Mouse (Mus musculus): ENCODE data around the gene Exoc2.

Exoc2 gene

GRCm38 (mm10) chr13:30787960-30788359, 185.9 kb downstream of the Exoc2 start:
- peaks cover 12% of the 10 kb centered on the region for H3K4me1 ChIP-seq (replicated peaks; ENCODE audit: low read depth, low read length)
- H3K9me3 ChIP-seq (ENCODE audit: low read length), result no peaks in the 10 kb centered on the region
- H3K36me3 ChIP-seq (ENCODE audit: insufficient read depth, low read length), result no peaks in the 10 kb centered on the region
- no peaks in the 10 kb centered on the region; the same call in 1 of the 2 replicates for H3K27me3 ChIP-seq (ENCODE audit: insufficient read depth, low read length)
- no peak overlapping the region for H3K4me3 ChIP-seq (replicated peaks; ENCODE audit: low read length)
- no peak for TF ChIP-seq POU5F1 (IDR thresholded peaks at IDR 0.05; ENCODE audit: borderline replicate concordance, low read length)
- TF ChIP-seq CTCF (conservative IDR thresholded peaks at IDR 0.05; ENCODE audit: low read length), result no peak
- no peak for TF ChIP-seq NANOG (IDR thresholded peaks at IDR 0.05; ENCODE audit: borderline replicate concordance, low read length)

- H3K4me1 ChIP-seq (replicated peaks; ENCODE audit: low read depth, low read length), result peaks cover 14% of the 10 kb centered on the region
- H3K4me3 ChIP-seq (replicated peaks; ENCODE audit: low read length), result no peak overlapping the region
- TF ChIP-seq NANOG (IDR thresholded peaks at IDR 0.05; ENCODE audit: borderline replicate concordance, low read length), result no peak
- no peak for TF ChIP-seq CTCF (conservative IDR thresholded peaks at IDR 0.05; ENCODE audit: low read length)
- no peaks in the 10 kb centered on the region; the same call in 1 of the 2 replicates for H3K27me3 ChIP-seq (ENCODE audit: insufficient read depth, low read length)
- H3K9me3 ChIP-seq (ENCODE audit: low read length), result no peaks in the 10 kb centered on the region
- H3K36me3 ChIP-seq (ENCODE audit: insufficient read depth, low read length), result no peaks in the 10 kb centered on the region
Measured at GRCm38 (mm10) chr13:30787556-30787955, 186.3 kb downstream of the Exoc2 start.

GRCm38 (mm10) chr13:30787036-30787320, 186.9 kb downstream of the Exoc2 start:
- Histone ChIP-seq H3K4me3 (replicated peaks; ENCODE audit: low read length) (no peak overlapping the region), H3K27me3 (ENCODE audit: insufficient read depth, low read length) (no peaks in the 10 kb centered on the region; the same call in 1 of the 2 replicates), H3K9me3 (ENCODE audit: low read length) (no peaks in the 10 kb centered on the region), H3K4me1 (replicated peaks; ENCODE audit: low read depth, low read length) (peaks cover 18% of the 10 kb centered on the region), H3K36me3 (ENCODE audit: insufficient read depth, low read length) (no peaks in the 10 kb centered on the region)
- TF ChIP-seq NANOG (IDR thresholded peaks at IDR 0.05; ENCODE audit: borderline replicate concordance, low read length), result no peak
- no peak for TF ChIP-seq CTCF (conservative IDR thresholded peaks at IDR 0.05; ENCODE audit: low read length)
- TF ChIP-seq POU5F1 (IDR thresholded peaks at IDR 0.05; ENCODE audit: borderline replicate concordance, low read length), result no peak

DNA sequence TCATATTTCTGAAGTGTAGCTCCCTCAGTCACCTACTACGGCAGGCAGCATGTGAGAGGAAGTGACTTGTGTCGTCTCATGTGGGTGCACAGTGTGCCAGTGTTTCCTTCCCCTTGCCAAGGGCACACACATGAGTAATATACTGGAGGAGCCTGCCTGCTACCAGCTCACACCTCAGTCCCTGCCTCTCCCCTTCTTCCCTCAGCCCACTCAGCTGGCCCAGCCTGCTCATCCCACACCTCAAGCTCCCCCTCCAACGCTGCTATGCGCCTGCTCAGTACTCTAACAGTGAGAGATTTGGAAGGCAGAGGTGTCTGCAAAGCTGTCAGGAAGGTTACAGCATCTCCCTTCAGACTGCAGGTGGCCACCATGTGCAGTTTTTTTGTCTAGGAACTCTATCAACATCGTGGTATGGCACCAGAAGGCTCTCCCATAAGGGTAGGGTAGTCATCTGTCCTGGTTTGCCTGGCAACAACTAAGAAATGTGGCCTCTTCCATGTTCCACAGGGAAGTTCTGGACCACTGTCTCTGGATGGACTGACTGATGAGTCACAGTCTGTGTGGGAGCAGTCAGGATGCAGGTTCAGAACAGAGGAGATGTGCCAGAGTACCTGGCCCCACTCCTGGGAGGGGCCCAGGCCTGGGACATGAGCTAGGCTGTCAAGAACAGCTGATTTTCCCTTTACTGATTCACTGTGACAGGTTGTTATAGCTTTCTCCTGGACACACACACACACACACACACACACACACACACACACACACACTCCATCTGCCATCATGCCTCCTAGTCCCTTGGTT, 187.5 kb downstream of the Exoc2 start:
- H3K27me3 ChIP-seq (ENCODE audit: insufficient read depth, low read length), result no peaks in the 10 kb centered on the region; the same call in 1 of the 2 replicates
- no peaks in the 10 kb centered on the region for H3K9me3 ChIP-seq (ENCODE audit: low read length)
- TF ChIP-seq NANOG (IDR thresholded peaks at IDR 0.05; ENCODE audit: borderline replicate concordance, low read length), result no peak
- TF ChIP-seq CTCF (conservative IDR thresholded peaks at IDR 0.05; ENCODE audit: low read length), result no peak
- TF ChIP-seq POU5F1 (IDR thresholded peaks at IDR 0.05; ENCODE audit: borderline replicate concordance, low read length), result no peak
- no peaks in the 10 kb centered on the region for H3K36me3 ChIP-seq (ENCODE audit: insufficient read depth, low read length)
- no peak overlapping the region for H3K4me3 ChIP-seq (replicated peaks; ENCODE audit: low read length)
- peaks cover 21% of the 10 kb centered on the region for H3K4me1 ChIP-seq (replicated peaks; ENCODE audit: low read depth, low read length)

GRCm38 (mm10) chr13:30785423-30786040, 188.4 kb downstream of the Exoc2 start:
- H3K27me3 ChIP-seq (ENCODE audit: insufficient read depth, low read length), result no peaks in the 10 kb centered on the region; the same call in 1 of the 2 replicates
- peaks cover 21% of the 10 kb centered on the region for H3K4me1 ChIP-seq (replicated peaks; ENCODE audit: low read depth, low read length)
- TF ChIP-seq POU5F1 (IDR thresholded peaks at IDR 0.05; ENCODE audit: borderline replicate concordance, low read length) (no peak), CTCF (conservative IDR thresholded peaks at IDR 0.05; ENCODE audit: low read length) (no peak), NANOG (IDR thresholded peaks at IDR 0.05; ENCODE audit: borderline replicate concordance, low read length) (no peak)
- H3K4me3 ChIP-seq (replicated peaks; ENCODE audit: low read length), result no peak overlapping the region
- H3K36me3 ChIP-seq (ENCODE audit: insufficient read depth, low read length), result no peaks in the 10 kb centered on the region
- no peaks in the 10 kb centered on the region for H3K9me3 ChIP-seq (ENCODE audit: low read length)

GRCm38 (mm10) chr13:30782419-30782818, 191.5 kb downstream of the Exoc2 start:
- no peak for TF ChIP-seq POU5F1 (IDR thresholded peaks at IDR 0.05; ENCODE audit: borderline replicate concordance, low read length)
- no peak for TF ChIP-seq NANOG (IDR thresholded peaks at IDR 0.05; ENCODE audit: borderline replicate concordance, low read length)
- TF ChIP-seq CTCF (conservative IDR thresholded peaks at IDR 0.05; ENCODE audit: low read length), result no peak
- H3K4me1 ChIP-seq (replicated peaks; ENCODE audit: low read depth, low read length), result peaks cover 13% of the 10 kb centered on the region
- H3K9me3 ChIP-seq (ENCODE audit: low read length), result no peaks in the 10 kb centered on the region
- H3K36me3 ChIP-seq (ENCODE audit: insufficient read depth, low read length), result no peaks in the 10 kb centered on the region
- H3K4me3 ChIP-seq (replicated peaks; ENCODE audit: low read length), result no peak overlapping the region
- H3K27me3 ChIP-seq (ENCODE audit: insufficient read depth, low read length), result no peaks in the 10 kb centered on the region

DNA sequence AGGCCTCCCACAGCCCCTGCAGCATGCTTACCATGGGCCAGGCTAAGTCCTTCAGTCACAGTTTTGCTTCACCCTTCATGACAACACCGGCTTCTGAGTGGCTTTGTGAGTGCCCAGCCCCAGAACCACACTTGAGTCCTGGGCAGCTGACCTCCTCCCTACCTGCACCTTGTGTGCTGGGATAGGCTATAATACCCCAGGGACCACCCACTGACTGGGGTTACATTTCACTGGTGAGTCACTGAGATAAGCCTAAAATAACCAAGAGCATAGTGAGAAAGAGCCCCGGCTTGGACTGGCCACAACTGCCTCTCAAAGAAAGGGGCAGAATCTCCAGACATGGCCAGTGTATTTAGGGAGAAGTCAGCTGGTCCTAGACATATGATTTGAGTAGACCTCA, 192.0 kb downstream of the Exoc2 start:
- Histone ChIP-seq H3K9me3 (ENCODE audit: low read length) (no peaks in the 10 kb centered on the region), H3K27me3 (ENCODE audit: insufficient read depth, low read length) (no peaks in the 10 kb centered on the region), H3K36me3 (ENCODE audit: insufficient read depth, low read length) (no peaks in the 10 kb centered on the region), H3K4me3 (replicated peaks; ENCODE audit: low read length) (no peak overlapping the region), H3K4me1 (replicated peaks; ENCODE audit: low read depth, low read length) (peaks cover 8% of the 10 kb centered on the region; the same call in 1 of the 2 replicates)
- TF ChIP-seq POU5F1 (IDR thresholded peaks at IDR 0.05; ENCODE audit: borderline replicate concordance, low read length), result no peak
- no peak for TF ChIP-seq CTCF (conservative IDR thresholded peaks at IDR 0.05; ENCODE audit: low read length)
- no peak for TF ChIP-seq NANOG (IDR thresholded peaks at IDR 0.05; ENCODE audit: borderline replicate concordance, low read length)

DNA sequence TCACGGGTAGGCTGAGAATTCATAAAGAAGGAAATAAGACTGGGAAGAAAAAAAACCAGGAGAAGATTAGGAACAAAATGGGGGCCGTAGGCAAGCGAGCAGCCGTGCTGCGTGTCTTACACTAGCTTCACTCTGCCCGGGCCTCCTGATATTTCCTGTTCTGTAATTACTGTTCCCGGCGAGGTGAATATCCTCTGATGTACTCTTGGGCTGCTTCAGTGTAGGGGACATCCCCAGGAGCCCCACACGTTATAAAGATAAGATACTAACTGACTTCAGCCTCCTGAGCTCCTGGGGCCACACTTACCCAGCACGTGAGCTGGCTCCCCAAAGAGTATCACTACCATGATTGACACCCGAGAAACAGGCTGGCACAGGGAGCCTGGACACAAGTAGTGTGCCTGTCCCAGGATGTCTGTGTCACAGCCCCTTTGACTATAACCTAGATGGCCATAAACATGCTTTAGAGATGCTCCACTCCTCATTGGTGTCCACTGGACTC, 196.2 kb downstream of the Exoc2 start:
- Histone ChIP-seq H3K27me3 (ENCODE audit: insufficient read depth, low read length) (no peaks in the 10 kb centered on the region), H3K4me1 (replicated peaks; ENCODE audit: low read depth, low read length) (peaks cover 8% of the 10 kb centered on the region; the same call in 1 of the 2 replicates), H3K36me3 (ENCODE audit: insufficient read depth, low read length) (no peaks in the 10 kb centered on the region), H3K9me3 (ENCODE audit: low read length) (no peaks in the 10 kb centered on the region), H3K4me3 (replicated peaks; ENCODE audit: low read length) (no peak overlapping the region)
- TF ChIP-seq NANOG (IDR thresholded peaks at IDR 0.05; ENCODE audit: borderline replicate concordance, low read length), result no peak
- no peak for TF ChIP-seq POU5F1 (IDR thresholded peaks at IDR 0.05; ENCODE audit: borderline replicate concordance, low read length)
- TF ChIP-seq CTCF (conservative IDR thresholded peaks at IDR 0.05; ENCODE audit: low read length), result no peak

Data from E14TG2a.4 (cell line).